Mouse (Mus musculus): ENCODE results near the gene Shroom3. TPM values are rescaled to one million over a fixed set of nuclear protein-coding genes. Genes with fewer than 3 reads are reported as not detected.

The Shroom3 gene
- not detected in 2 replicates for total RNA-seq (2017)

- no peak for ATAC-seq (ENCODE audit: extremely low read depth, insufficient number of reproducible peaks, low FRiP score, poor library complexity, severe bottlenecking)
Measured at GRCm38 (mm10) chr5:92683351-92683807, at the start of gene Shroom3. Shroom3 (plus strand) TSS chr5:92683435.

GRCm38 (mm10) chr5:92633526-92633925 is 49.7 kb upstream of the Shroom3 start:
- ATAC-seq (ENCODE audit: extremely low read depth, insufficient number of reproducible peaks, low FRiP score, poor library complexity, severe bottlenecking), result no peak

- ATAC-seq (ENCODE audit: extremely low read depth, insufficient number of reproducible peaks, low FRiP score, poor library complexity, severe bottlenecking), result no peak
Measured at GRCm38 (mm10) chr5:92634916-92635315, 48.3 kb upstream of the Shroom3 start.

GRCm38 (mm10) chr5:92635891-92636290 is 47.3 kb upstream of the Shroom3 start:
- ATAC-seq (ENCODE audit: extremely low read depth, insufficient number of reproducible peaks, low FRiP score, poor library complexity, severe bottlenecking), result no peak

- ATAC-seq (ENCODE audit: extremely low read depth, insufficient number of reproducible peaks, low FRiP score, poor library complexity, severe bottlenecking), result no peak
Measured at GRCm38 (mm10) chr5:92640861-92641260, 42.4 kb upstream of the Shroom3 start.

GRCm38 (mm10) chr5:92656256-92656655 is 27.0 kb upstream of the Shroom3 start:
- peak; percentile 85; the same call in 1 of the 2 replicates for ATAC-seq (ENCODE audit: extremely low read depth, insufficient number of reproducible peaks, low FRiP score, poor library complexity, severe bottlenecking)

- no peak for ATAC-seq (ENCODE audit: extremely low read depth, insufficient number of reproducible peaks, low FRiP score, poor library complexity, severe bottlenecking)
Measured at GRCm38 (mm10) chr5:92664321-92664720, 18.9 kb upstream of the Shroom3 start.

GRCm38 (mm10) chr5:92666860-92667259 is 16.4 kb upstream of the Shroom3 start:
- no peak for ATAC-seq (ENCODE audit: extremely low read depth, insufficient number of reproducible peaks, low FRiP score, poor library complexity, severe bottlenecking)

GRCm38 (mm10) chr5:92674859-92675573 is 8.2 kb upstream of the Shroom3 start, which contains the start of gene Ccdc158:
Ccdc158 (minus strand) TSS chr5:92675271.
- ATAC-seq (ENCODE audit: extremely low read depth, insufficient number of reproducible peaks, low FRiP score, poor library complexity, severe bottlenecking), result peak; percentile 74

GRCm38 (mm10) chr5:92675574-92675920 is 7.7 kb upstream of the Shroom3 start:
- ATAC-seq (ENCODE audit: extremely low read depth, insufficient number of reproducible peaks, low FRiP score, poor library complexity, severe bottlenecking), result no peak

GRCm38 (mm10) chr5:92679441-92679840 is 3.8 kb upstream of the Shroom3 start:
- no peak for ATAC-seq (ENCODE audit: extremely low read depth, insufficient number of reproducible peaks, low FRiP score, poor library complexity, severe bottlenecking)

GRCm38 (mm10) chr5:92681861-92682260 is 1.4 kb upstream of the Shroom3 start:
- ATAC-seq (ENCODE audit: extremely low read depth, insufficient number of reproducible peaks, low FRiP score, poor library complexity, severe bottlenecking), result no peak

GRCm38 (mm10) chr5:92682621-92683348 is 450 bp upstream of the Shroom3 start:
- ATAC-seq (ENCODE audit: extremely low read depth, insufficient number of reproducible peaks, low FRiP score, poor library complexity, severe bottlenecking), result no peak

GRCm38 (mm10) chr5:92683871-92684475 is 738 bp downstream of the Shroom3 start:
- no peak for ATAC-seq (ENCODE audit: extremely low read depth, insufficient number of reproducible peaks, low FRiP score, poor library complexity, severe bottlenecking)

- no peak for ATAC-seq (ENCODE audit: extremely low read depth, insufficient number of reproducible peaks, low FRiP score, poor library complexity, severe bottlenecking)
Measured at GRCm38 (mm10) chr5:92684715-92685460, 1.7 kb downstream of the Shroom3 start.

- no peak for ATAC-seq (ENCODE audit: extremely low read depth, insufficient number of reproducible peaks, low FRiP score, poor library complexity, severe bottlenecking)
Measured at GRCm38 (mm10) chr5:92688124-92688523, 4.9 kb downstream of the Shroom3 start.

- ATAC-seq (ENCODE audit: extremely low read depth, insufficient number of reproducible peaks, low FRiP score, poor library complexity, severe bottlenecking), result no peak
Measured at GRCm38 (mm10) chr5:92688569-92688968, 5.3 kb downstream of the Shroom3 start.

GRCm38 (mm10) chr5:92692206-92693007 is 9.2 kb downstream of the Shroom3 start:
- no peak for ATAC-seq (ENCODE audit: extremely low read depth, insufficient number of reproducible peaks, low FRiP score, poor library complexity, severe bottlenecking)

Measured in neutrophil, adult 5-6 weeks (primary cell).